Mouse (Mus musculus) fat pad, adult 2 months (tissue): Measurements from ENCODE around the gene Shank2.
A peak's percentile ranks its signal among the peaks of the same experiment; 100 is the strongest.

ENCODE experiments used
- DNase-seq: peaks from one replicate; pipeline ENCODE4 v3.0.0-alpha.2; 2011; ENCODE audit warnings: low read depth, low spot score; ENCODE audit errors: extremely low read depth

Shank2 gene

GRCm38 (mm10) chr7:144001628-144002027 lies at the start of gene Shank2:
Gene Shank2, plus strand, starts transcription at chr7:144001928.
- DNase-seq: no peak

GRCm38 (mm10) chr7:143952130-143952529 lies 49.6 kb upstream of the Shank2 start:
- no peak for DNase-seq

GRCm38 (mm10) chr7:143956575-143957295 lies 45.0 kb upstream of the Shank2 start:
- no peak for DNase-seq

- DNase-seq: no peak
Measured at GRCm38 (mm10) chr7:143958030-143958565, 43.6 kb upstream of the Shank2 start.

- no peak for DNase-seq
Measured at GRCm38 (mm10) chr7:143963813-143964212, 37.9 kb upstream of the Shank2 start.

GRCm38 (mm10) chr7:143966621-143967020 lies 35.1 kb upstream of the Shank2 start:
- DNase-seq: peak; percentile 34

GRCm38 (mm10) chr7:143977491-143977830 lies 24.3 kb upstream of the Shank2 start:
- no peak for DNase-seq

- no peak for DNase-seq
Measured at GRCm38 (mm10) chr7:143977831-143978682, 23.7 kb upstream of the Shank2 start.

- no peak for DNase-seq
Measured at GRCm38 (mm10) chr7:143978741-143979371, 22.9 kb upstream of the Shank2 start.

- no peak for DNase-seq
Measured at GRCm38 (mm10) chr7:143979986-143980385, 21.7 kb upstream of the Shank2 start.

- no peak for DNase-seq
Measured at GRCm38 (mm10) chr7:143986281-143986680, 15.4 kb upstream of the Shank2 start.

- no peak for DNase-seq
Measured at GRCm38 (mm10) chr7:143991160-143991559, 10.6 kb upstream of the Shank2 start.

- no peak for DNase-seq
Measured at GRCm38 (mm10) chr7:143999073-143999472, 2.7 kb upstream of the Shank2 start.

- DNase-seq: no peak
Measured at GRCm38 (mm10) chr7:144003471-144003870, 1.7 kb downstream of the Shank2 start.

- no peak for DNase-seq
Measured at GRCm38 (mm10) chr7:144008079-144008478, 6.4 kb downstream of the Shank2 start.

- peak; percentile 4 for DNase-seq
Measured at GRCm38 (mm10) chr7:144008985-144009384, 7.3 kb downstream of the Shank2 start.

- DNase-seq: no peak
Measured at GRCm38 (mm10) chr7:144014485-144014884, 12.8 kb downstream of the Shank2 start.

GRCm38 (mm10) chr7:144021801-144022200 lies 20.1 kb downstream of the Shank2 start:
- no peak for DNase-seq

- no peak for DNase-seq
Measured at GRCm38 (mm10) chr7:144022682-144023081, 21.0 kb downstream of the Shank2 start.

- no peak for DNase-seq
Measured at GRCm38 (mm10) chr7:144023561-144023960, 21.8 kb downstream of the Shank2 start.

GRCm38 (mm10) chr7:144026024-144026752 lies 24.5 kb downstream of the Shank2 start:
- DNase-seq: no peak
